17 mouse cellular contexts compared by ENCODE assay signal in the genomic region with DNA sequence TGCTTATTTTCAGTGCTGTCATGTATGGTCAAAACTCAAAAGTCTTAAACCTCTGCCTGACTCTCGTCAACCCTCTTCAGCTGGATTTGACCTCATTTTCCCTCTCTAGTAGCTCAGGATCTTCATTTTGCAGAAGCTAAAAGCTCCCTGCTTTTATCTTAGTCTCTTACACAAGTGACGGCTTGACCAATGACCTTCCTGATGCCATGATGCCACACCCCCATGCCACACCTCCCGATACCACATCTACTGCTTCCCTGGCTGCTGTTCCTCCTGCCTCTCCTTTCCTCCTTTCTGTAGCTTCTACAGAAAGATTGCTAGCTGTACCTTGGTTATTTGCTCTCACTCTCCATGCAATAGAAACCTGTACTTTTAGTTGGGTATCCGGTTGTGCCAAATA. TPM values are rescaled to one million over a fixed set of nuclear protein-coding genes. Genes with fewer than 3 reads are reported as not detected.
DNase-seq lines count a peak whose midpoint lies in the region; ATAC-seq lines count a peak whose summit lies in the region.
"Had no signal": no experiment of that assay in that cellular context is flagged by ENCODE, and none has a peak within 500 bp of the region (broad histone marks: within the 10 kb centered on the region; RNA-seq: fewer than 3 reads in every experiment).

No protein-coding gene starts in this region.

- ATAC-seq in granulocyte monocyte progenitor cell, adult 5-6 weeks (replicated peaks; ENCODE audit: poor library complexity, severe bottlenecking): peak; percentile 91
- ATAC-seq in forebrain, embryonic 11.5 days (replicated peaks; ENCODE audit: low FRiP score): no peak
- ATAC-seq: midbrain, embryonic 16.5 days had no signal

- H3K36me3 ChIP-seq in forebrain, embryonic 11.5 days (ENCODE audit: control insufficient read depth, insufficient read depth, low read length): no peaks in the 10 kb centered on the region
- H3K36me3 ChIP-seq: G1E had no signal

- peak; percentile 10 for DNase-seq in adrenal gland, postnatal 10 days
- DNase-seq in adrenal gland, postnatal 14 days: no peak
- DNase-seq in 416B (ENCODE audit: low read depth): peak; percentile 87
- peak; percentile 41 for DNase-seq in lung, postnatal 25 days (ENCODE audit: low spot score)
- no peak for DNase-seq in forebrain, embryonic 11.5 days (ENCODE audit: low spot score)
- DNase-seq in urinary bladder, postnatal 4 days (ENCODE audit: low spot score in 2 of 2): no peak
- DNase-seq in gastrocnemius, postnatal 14 days: no peak
- DNase-seq: cerebellum, postnatal 10 days; layer of hippocampus, postnatal 36 days; right cerebral cortex, postnatal 4 days had no signal

- H3K27me3 ChIP-seq in forebrain, embryonic 11.5 days (ENCODE audit: control insufficient read depth, insufficient read depth, low read length): no peaks in the 10 kb centered on the region
- H3K27me3 ChIP-seq: embryonic facial prominence, embryonic 15.5 days had no signal

- whole genome bisulfite sequencing in forebrain, embryonic 11.5 days: 74% methylated on average over 4 of the region's 4 CpGs

- no peaks in the 10 kb centered on the region for H3K9me3 ChIP-seq in forebrain, embryonic 11.5 days (ENCODE audit: control insufficient read depth, low read length)
- H3K9me3 ChIP-seq: embryonic facial prominence, embryonic 15.5 days; G1E had no signal

- intact Hi-C loops in gastrocnemius, postnatal 14 days (cut with DNase I; ENCODE audit: low total_unique reads): no loop called here

- no peak overlapping the region for H3K4me2 ChIP-seq in forebrain, embryonic 11.5 days (ENCODE audit: low read depth, low read length, severe bottlenecking)
- H3K4me2 ChIP-seq: embryonic facial prominence, embryonic 15.5 days had no signal

- no peaks in the 10 kb centered on the region for H3K4me1 ChIP-seq in forebrain, embryonic 11.5 days (replicated peaks; ENCODE audit: control insufficient read depth, insufficient read depth, low read length)
- H3K4me1 ChIP-seq: embryonic facial prominence, embryonic 15.5 days had no signal

- no peak overlapping the region for H3K27ac ChIP-seq in forebrain, embryonic 11.5 days (ENCODE audit: low read depth, low read length)
- H3K27ac ChIP-seq: embryonic facial prominence, embryonic 15.5 days; stomach, postnatal 0 days had no signal

- H3K9ac ChIP-seq in forebrain, embryonic 11.5 days (ENCODE audit: low read length): no peak overlapping the region
- H3K9ac ChIP-seq: embryonic facial prominence, embryonic 15.5 days had no signal

- H3K4me3 ChIP-seq in forebrain, embryonic 11.5 days (ENCODE audit: low read depth, low read length): no peak overlapping the region
- H3K4me3 ChIP-seq: embryonic facial prominence, embryonic 15.5 days had no signal

RNA-seq across cellular contexts. Expression of a gene that starts 29.6 kb away (rescaled TPM):
- 10 to 100 TPM; 14.8 to 18.0 TPM for total RNA-seq in adrenal gland, postnatal 10 days (2021)
- 10.8 and 18.3 TPM in 2 replicates for total RNA-seq in adrenal gland, postnatal 14 days (2021)
- total RNA-seq in granulocyte monocyte progenitor cell, adult 5-6 weeks (2014; fragmentation: Nextera tagmentation): 28.8 and 29.1 TPM in 2 replicates
- total RNA-seq in granulocyte monocyte progenitor cell, adult 5-6 weeks (2017): 32.2 and 33.7 TPM in 2 replicates
- 10.1 and 10.7 TPM in 2 replicates for polyA plus RNA-seq in forebrain, embryonic 11.5 days (2014; fragmentation: Nextera tagmentation; extraction: Ambion mirVana)
- total RNA-seq in gastrocnemius, postnatal 14 days (2021): 10 to 100 TPM; 11.7 to 18.5 TPM

RNA-seq across cellular contexts. Expression of a gene that starts 57.5 kb away (rescaled TPM):
- total RNA-seq in adrenal gland, postnatal 10 days (2021): not detected
- total RNA-seq in adrenal gland, postnatal 14 days (2021): not detected in 2 replicates
- not detected in 2 replicates for total RNA-seq in granulocyte monocyte progenitor cell, adult 5-6 weeks (2014; fragmentation: Nextera tagmentation)
- not detected in 2 replicates for total RNA-seq in granulocyte monocyte progenitor cell, adult 5-6 weeks (2017)
- polyA plus RNA-seq in forebrain, embryonic 11.5 days (2014; fragmentation: Nextera tagmentation; extraction: Ambion mirVana): not detected in 2 replicates
- total RNA-seq in gastrocnemius, postnatal 14 days (2021): not detected
- total RNA-seq: G1E; layer of hippocampus, postnatal 36 days had no signal
- polyA plus RNA-seq: G1E; kidney, embryonic 14.5 days; midbrain, embryonic 16.5 days; stomach, postnatal 0 days; urinary bladder, adult 2 months had no signal

RNA-seq across cellular contexts. Expression of a gene that starts 58.1 kb away (rescaled TPM):
- not detected for total RNA-seq in adrenal gland, postnatal 10 days (2021)
- total RNA-seq in adrenal gland, postnatal 14 days (2021): not detected in 2 replicates
- not detected in 2 replicates for total RNA-seq in granulocyte monocyte progenitor cell, adult 5-6 weeks (2014; fragmentation: Nextera tagmentation)
- total RNA-seq in granulocyte monocyte progenitor cell, adult 5-6 weeks (2017): not detected in 2 replicates
- 0.65 and 1.1 TPM in 2 replicates for polyA plus RNA-seq in forebrain, embryonic 11.5 days (2014; fragmentation: Nextera tagmentation; extraction: Ambion mirVana)
- total RNA-seq in gastrocnemius, postnatal 14 days (2021): not detected
- polyA plus RNA-seq: G1E had no signal

Comparison
In these comparisons a context has a peak if more than half of its experiments do, and no peak if none do; other contexts are left out.
1. DNase-seq: peak in adrenal gland, postnatal 10 days (single experiment), 416B (single experiment) and lung, postnatal 25 days (single experiment); none in adrenal gland, postnatal 14 days (single experiment), forebrain, embryonic 11.5 days (single experiment), urinary bladder, postnatal 4 days (0 of 2) and gastrocnemius, postnatal 14 days (single experiment).